Mouse (Mus musculus) liver, embryonic 16.5 days (tissue): ENCODE results near the gene Sumo2. TPM values are rescaled to one million over a fixed set of nuclear protein-coding genes. Genes with fewer than 3 reads are reported as not detected.

Experiments used
- ATAC-seq: fragments of 200-750 bp; cut with Nextera tagmentation; 2 replicates; pipeline ENCODE4 v1.8.0; 2017; ENCODE audit warnings: low read depth, mild to moderate bottlenecking, moderate number of reproducible peaks, moderate library complexity
- H3K27ac ChIP-seq: fragments of 300-500 bp; sonication (generic); 2 replicates; pipeline ENCODE4 v1.5.1; 2014; ENCODE audit warnings: mild to moderate bottlenecking, low read length
- H3K27me3 ChIP-seq: fragments of 300-500 bp; sonication (generic); 2 replicates; pipeline ENCODE4 v1.6.1; 2014; ENCODE audit warnings: low read depth, low read length, mixed read lengths; ENCODE audit not compliant: control insufficient read depth, insufficient read depth
- H3K36me3 ChIP-seq: fragments of 300-500 bp; sonication (generic); 2 replicates; pipeline ENCODE4 v1.6.1; 2014; ENCODE audit warnings: mild to moderate bottlenecking; ENCODE audit not compliant: control insufficient read depth, insufficient read depth
- H3K4me1 ChIP-seq: fragments of 300-500 bp; sonication (generic); 2 replicates; pipeline ENCODE4 v1.6.1; 2014; ENCODE audit warnings: low read depth, low read length, mixed read lengths; ENCODE audit not compliant: control insufficient read depth
- H3K4me2 ChIP-seq: fragments of 300-500 bp; sonication (generic); 2 replicates; pipeline ENCODE4 v1.6.1; 2014; ENCODE audit warnings: low read depth, low read length, mixed read lengths
- H3K4me3 ChIP-seq: fragments of 300-500 bp; sonication (generic); 2 replicates; pipeline ENCODE4 v1.5.1; 2014; ENCODE audit warnings: low read depth, mild to moderate bottlenecking, low read length
- H3K9ac ChIP-seq: fragments of 300-500 bp; sonication (generic); 2 replicates; pipeline ENCODE4 v1.6.1; 2014; ENCODE audit warnings: low read depth, low read length
- H3K9me3 ChIP-seq: fragments of 300-500 bp; sonication (generic); replicated peaks from 2 replicates; pipeline ENCODE4 v1.6.1; 2016; ENCODE audit warnings: low read length; ENCODE audit not compliant: control insufficient read depth
- WGBS: fragments of 180-500 bp; shearing (Covaris S2); extraction: QIAGEN DNeasy Blood & Tissue Kit; methylation state at CpG from one replicate; pipeline ENCODE4 v1.1.7; 2014; ENCODE audit not compliant: insufficient replicate concordance; 5-methylcytosine and 5-hydroxymethylcytosine counted together
- polyA plus RNA-seq: library from polyadenylated mRNA; unstranded; fragments of >200 nt; fragmentation: Nextera tagmentation; extraction: Ambion mirVana; gene quantifications from 2 replicates; pipeline ENCODE4 v1.2.1, GENCODE M21; 2015

The Sumo2 gene
- polyA plus RNA-seq: 270 and 312 TPM in 2 replicates

DNA sequence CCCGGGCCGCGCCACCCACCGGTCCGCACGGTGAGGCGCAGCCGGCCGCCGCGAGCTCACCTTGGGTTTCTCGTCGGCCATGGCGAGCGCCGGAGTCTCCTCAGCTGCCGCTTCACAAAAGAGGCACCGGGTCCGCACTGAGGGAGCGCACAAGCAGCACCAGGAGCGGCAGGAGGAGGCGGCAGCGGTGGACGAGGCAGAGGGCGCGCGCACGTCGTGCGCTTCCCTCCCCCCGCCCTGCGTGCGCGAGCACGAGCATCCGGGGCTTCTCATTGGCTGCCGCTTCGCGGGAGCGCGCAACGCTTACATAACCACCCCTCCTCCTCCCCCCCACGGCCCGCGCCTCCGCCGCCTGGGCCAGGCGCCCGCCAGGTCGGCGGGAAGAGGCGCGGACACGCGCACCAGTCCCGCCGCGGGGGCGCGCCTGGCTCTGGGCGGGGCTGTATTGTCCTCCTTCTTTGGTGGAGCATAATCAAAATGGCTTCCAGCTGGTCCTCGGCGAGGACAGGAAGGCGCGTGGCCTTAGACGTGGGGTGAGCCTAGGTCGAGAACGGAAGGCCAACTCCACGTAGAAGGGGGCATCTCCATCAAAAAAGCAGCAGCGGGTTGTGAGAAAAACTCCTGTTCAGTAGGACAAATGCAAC lies at the start of gene Sumo2:
Gene Sumo2, minus strand, starts transcription at position 239 of the 644 bp plus-strand sequence.
- H3K4me1 ChIP-seq: peaks cover 15% of the 10 kb centered on the region
- under 1% methylated on average over 64 of the region's 70 CpGs for WGBS
- H3K36me3 ChIP-seq: peaks cover 21% of the 10 kb centered on the region
- H3K9ac ChIP-seq: peak within 1 kb of the TSS; percentile 98
- peak; percentile 92 for ATAC-seq
- H3K27me3 ChIP-seq: no peaks in the 10 kb centered on the region
- H3K9me3 ChIP-seq: no peaks in the 10 kb centered on the region
- peak within 1 kb of the TSS; percentile 81 for H3K4me2 ChIP-seq
- peak within 1 kb of the TSS; percentile 95 for H3K4me3 ChIP-seq
- peak within 1 kb of the TSS; percentile 99 for H3K27ac ChIP-seq

DNA sequence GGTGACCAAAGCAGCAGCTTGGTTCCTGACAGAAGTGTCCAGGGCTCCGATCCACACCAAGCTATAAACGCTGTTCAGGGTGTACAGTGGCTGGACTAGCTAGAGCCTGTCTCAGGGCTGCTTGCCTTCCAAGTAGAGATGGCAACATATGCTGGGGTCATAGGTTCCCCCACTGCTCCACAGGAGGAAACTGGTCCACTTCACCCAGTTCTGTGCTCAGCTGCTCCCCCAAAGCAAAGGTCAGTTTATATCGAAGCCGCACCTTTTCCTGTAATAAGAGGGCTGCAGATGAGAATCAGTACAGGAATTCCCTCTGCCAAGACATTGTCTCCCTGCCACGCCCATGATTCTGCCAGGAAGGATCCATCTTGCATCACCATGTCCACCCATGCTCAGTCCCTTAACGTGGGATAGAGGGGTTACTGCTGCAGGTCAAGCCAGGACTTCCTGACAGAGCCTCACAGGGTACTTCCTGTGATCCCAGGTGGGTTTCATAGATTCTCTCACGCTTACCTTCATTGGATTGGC lies 49.6 kb upstream of the Sumo2 start:
- Histone ChIP-seq H3K27me3 (no peaks in the 10 kb centered on the region), H3K27ac (no peak overlapping the region), H3K4me1 (no peaks in the 10 kb centered on the region), H3K4me2 (no peak overlapping the region), H3K9me3 (no peaks in the 10 kb centered on the region), H3K36me3 (peaks cover 79% of the 10 kb centered on the region), H3K4me3 (no peak overlapping the region), H3K9ac (no peak overlapping the region)
- ATAC-seq: no peak
- 80% methylated on average over 7 of the region's 7 CpGs for WGBS

DNA sequence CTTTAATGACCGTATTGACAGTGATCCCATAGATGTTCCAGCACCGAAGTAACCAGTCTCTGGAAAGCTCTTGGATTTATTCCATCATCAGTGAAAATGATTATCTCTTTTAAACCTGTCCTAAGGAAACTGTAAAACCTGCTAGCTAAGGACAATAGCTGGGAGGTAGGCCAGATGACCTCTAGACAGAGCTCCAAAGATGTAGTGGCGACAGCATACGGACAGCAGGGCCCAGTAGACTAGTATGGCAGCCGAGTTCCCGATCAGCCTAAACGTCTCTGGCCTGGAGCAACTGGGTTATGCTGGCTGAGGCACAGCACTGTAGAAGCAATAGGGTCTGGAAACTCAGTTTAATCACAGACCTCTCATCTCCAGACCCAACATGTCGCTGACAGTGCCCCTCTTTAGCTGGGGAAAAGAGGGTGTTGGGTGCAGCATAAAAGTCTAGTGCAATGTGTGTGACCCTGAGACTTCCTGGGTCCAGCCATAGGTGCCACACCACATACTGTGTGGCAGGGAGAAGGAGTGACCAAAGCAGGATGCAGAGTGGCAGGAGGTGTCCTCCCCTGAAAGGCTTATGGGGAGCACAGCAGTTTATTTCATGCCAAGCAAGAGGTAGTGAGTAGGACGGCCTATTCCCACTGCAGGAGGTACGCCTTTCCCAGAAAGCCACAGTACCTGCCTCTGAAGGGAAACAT lies 48.4 kb upstream of the Sumo2 start:
- Histone ChIP-seq H3K36me3 (peaks cover 73% of the 10 kb centered on the region), H3K4me1 (no peaks in the 10 kb centered on the region)
- WGBS: 85% methylated on average over 10 of the region's 10 CpGs

DNA sequence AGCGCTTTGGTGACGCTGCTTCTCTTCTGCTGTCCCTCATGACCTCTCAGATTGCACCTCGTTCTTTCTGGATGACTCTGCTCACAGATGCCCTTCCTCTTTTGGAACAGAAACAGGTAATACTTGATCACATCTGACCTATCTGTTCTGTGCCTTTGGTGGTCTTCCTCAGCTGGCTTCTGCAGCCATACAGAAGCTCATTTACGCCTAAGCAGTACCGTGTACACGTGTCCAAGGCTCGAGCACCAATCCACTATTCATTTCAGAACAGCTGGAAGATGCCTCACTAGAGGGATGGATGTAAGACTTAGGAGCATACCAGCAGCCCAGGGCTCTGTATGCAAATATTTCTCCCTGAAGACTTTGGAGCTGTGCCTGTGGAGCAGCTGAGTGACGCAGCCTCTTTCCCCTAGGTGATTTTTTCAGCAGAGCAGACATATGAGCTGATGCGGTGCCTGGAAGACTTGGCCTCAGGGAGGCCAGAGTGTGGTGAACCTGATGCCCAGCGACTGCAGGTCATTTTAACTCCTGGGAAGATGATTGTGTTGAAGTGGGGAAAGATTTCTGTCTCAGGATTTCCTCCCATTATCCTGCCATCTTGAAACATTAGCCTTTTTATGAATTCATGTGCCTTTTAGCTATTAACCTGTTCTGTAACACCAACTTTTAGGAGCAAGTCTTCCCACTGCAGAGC lies 47.0 kb upstream of the Sumo2 start:
- no peak overlapping the region for H3K4me3 ChIP-seq
- no peak overlapping the region for H3K4me2 ChIP-seq
- ATAC-seq: no peak
- H3K27me3 ChIP-seq: no peaks in the 10 kb centered on the region
- WGBS: 77% methylated on average over 10 of the region's 10 CpGs
- H3K27ac ChIP-seq: no peak overlapping the region
- no peaks in the 10 kb centered on the region for H3K9me3 ChIP-seq
- H3K4me1 ChIP-seq: no peaks in the 10 kb centered on the region
- no peak overlapping the region for H3K9ac ChIP-seq
- peaks cover 65% of the 10 kb centered on the region for H3K36me3 ChIP-seq

More for the DNA sequence above, 48.4 kb upstream of the Sumo2 start:
- Histone ChIP-seq H3K4me3 (no peak overlapping the region), H3K27ac (no peak overlapping the region), H3K9me3 (no peaks in the 10 kb centered on the region), H3K9ac (no peak overlapping the region), H3K4me2 (no peak overlapping the region), H3K27me3 (no peaks in the 10 kb centered on the region)
- ATAC-seq: no peak

DNA sequence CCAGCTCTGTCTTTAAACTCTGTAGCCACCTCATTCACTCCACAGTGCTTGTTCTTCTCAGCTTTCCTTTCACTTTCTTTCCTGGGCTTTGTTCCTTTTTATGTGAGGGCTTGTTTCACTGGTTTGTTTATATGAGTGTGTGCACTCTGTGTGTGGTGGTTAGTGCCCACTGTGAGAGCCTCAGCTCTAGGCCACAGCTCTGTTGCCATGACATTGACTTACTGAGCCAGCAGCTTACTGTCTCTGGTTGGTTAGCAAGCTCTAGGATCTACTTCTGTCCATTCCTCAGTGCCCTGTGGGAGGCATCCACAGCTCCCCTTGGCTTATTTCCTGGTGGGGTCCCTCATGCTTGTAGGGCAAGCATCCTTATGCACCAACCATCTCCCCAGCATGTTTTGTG lies 43.0 kb upstream of the Sumo2 start:
- H3K27ac ChIP-seq: no peak overlapping the region
- no peak overlapping the region for H3K9ac ChIP-seq
- H3K36me3 ChIP-seq: peaks cover 45% of the 10 kb centered on the region
- no peaks in the 10 kb centered on the region for H3K4me1 ChIP-seq
- H3K4me3 ChIP-seq: no peak overlapping the region
- no peak overlapping the region for H3K4me2 ChIP-seq
- ATAC-seq: no peak
- no peaks in the 10 kb centered on the region for H3K9me3 ChIP-seq
- no peaks in the 10 kb centered on the region for H3K27me3 ChIP-seq

DNA sequence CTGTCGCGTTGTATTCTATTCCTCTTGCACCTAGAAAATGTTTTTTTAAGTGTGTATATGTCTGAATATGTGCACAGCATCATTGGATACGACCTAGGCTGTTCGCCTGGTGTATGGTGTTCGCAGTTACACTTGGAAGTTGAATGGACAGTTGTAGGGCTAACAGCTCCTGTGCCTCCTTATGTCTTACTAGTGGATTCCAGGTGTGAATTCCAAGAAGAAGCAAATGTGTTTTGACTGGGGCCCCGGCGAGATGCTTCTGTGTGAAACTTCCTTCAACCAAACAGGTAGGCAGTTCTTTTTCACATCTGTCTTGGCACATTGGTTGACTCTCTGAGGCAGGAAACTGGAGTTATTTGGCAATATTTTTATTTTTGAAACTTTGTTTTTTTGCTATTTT lies 28.9 kb upstream of the Sumo2 start:
- ATAC-seq: no peak
- Histone ChIP-seq H3K36me3 (peaks cover 25% of the 10 kb centered on the region), H3K4me1 (peaks cover 15% of the 10 kb centered on the region), H3K27me3 (no peaks in the 10 kb centered on the region), H3K4me3 (peak overlapping the region; percentile 94), H3K27ac (no peak overlapping the region), H3K9me3 (no peaks in the 10 kb centered on the region), H3K9ac (peak overlapping the region; percentile 86), H3K4me2 (peak overlapping the region; percentile 86)
- 11% methylated on average over 7 of the region's 7 CpGs for WGBS

DNA sequence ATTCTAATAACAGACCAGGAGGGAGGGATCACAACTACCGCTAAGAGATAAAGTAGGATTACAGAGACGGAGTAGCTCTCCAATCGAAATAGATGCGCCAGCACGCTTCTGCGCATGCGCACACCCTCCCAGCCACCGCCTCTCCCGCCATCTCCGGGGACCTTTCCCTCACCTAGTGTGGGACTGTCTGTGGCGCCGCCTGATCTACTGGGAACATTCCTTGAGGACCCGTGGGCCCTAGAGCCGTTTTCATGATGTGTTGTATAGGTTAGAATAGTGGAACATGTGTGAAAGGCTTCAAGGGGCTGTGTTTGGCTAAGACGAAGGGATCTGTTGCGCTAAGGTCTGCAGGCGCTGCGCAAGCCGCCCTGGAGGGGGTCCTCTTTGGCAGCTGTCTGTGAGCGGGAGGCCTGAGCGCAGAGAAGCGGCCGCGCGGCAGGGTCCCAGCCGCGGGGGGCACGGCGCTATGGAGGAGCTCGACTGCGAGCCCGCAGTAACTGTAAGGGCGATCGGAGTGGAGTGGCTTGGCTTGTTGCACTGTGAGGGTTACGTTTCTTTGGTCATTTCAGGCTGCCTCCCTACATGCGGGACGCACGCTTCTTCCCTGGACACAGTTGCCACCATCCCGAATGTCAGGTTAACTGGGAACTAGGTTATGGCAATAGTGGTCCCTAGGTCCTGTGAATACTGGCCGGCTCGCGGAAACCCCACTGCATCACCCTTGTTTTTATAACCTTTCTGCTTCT lies 28.2 kb upstream of the Sumo2 start, which contains the start of gene Nup85:
Gene Nup85, plus strand, starts transcription at position 371 of the 746 bp plus-strand sequence.
- H3K4me3 ChIP-seq: peak within 1 kb of the TSS; percentile 94
- ATAC-seq: peak; percentile 96
- no peaks in the 10 kb centered on the region for H3K27me3 ChIP-seq
- H3K36me3 ChIP-seq: peaks cover 20% of the 10 kb centered on the region
- peak within 1 kb of the TSS; percentile 86 for H3K4me2 ChIP-seq
- H3K9ac ChIP-seq: peak within 1 kb of the TSS; percentile 86
- peaks cover 15% of the 10 kb centered on the region for H3K4me1 ChIP-seq
- H3K9me3 ChIP-seq: no peaks in the 10 kb centered on the region
- peak within 1 kb of the TSS; percentile 94 for H3K27ac ChIP-seq
- under 1% methylated on average over 42 of the region's 42 CpGs for WGBS

DNA sequence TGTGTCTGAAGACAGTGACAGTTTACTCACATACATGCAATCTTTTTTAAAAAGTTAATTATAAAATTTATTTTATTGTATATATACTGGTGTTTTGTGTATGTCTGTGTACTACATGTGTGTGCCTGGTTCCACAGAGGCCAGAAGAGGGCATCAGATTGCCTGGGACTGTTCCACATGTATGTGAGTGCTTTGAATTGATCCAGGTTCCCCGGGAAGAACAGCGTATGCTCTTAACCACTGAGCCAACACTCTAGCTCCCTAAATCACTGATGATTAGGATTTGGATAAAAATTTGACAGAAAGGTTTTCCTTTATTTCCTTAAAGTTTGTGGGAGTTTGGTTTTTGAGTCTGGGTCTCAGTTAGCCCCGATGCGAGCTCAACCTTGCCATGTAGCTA lies 27.3 kb upstream of the Sumo2 start:
- peak overlapping the region; percentile 94 for H3K27ac ChIP-seq
- H3K27me3 ChIP-seq: no peaks in the 10 kb centered on the region
- no peaks in the 10 kb centered on the region for H3K9me3 ChIP-seq
- ATAC-seq: no peak
- peak overlapping the region; percentile 64 for H3K9ac ChIP-seq
- H3K4me3 ChIP-seq: peak overlapping the region; percentile 94
- WGBS: 45% methylated on average over 4 of the region's 4 CpGs
- peaks cover 16% of the 10 kb centered on the region for H3K36me3 ChIP-seq
- peak overlapping the region; percentile 86 for H3K4me2 ChIP-seq
- peaks cover 15% of the 10 kb centered on the region for H3K4me1 ChIP-seq
